Mouse (Mus musculus) gastrocnemius, adult 8-10 months (tissue): ENCODE results near the gene Gsap. TPM values are rescaled to one million over a fixed set of nuclear protein-coding genes. Genes with fewer than 3 reads are reported as not detected.
A peak's percentile ranks its signal among the peaks of the same experiment; 100 is the strongest.
"Not testable (repeated sequence)": the region's sequence is repeated elsewhere in the genome, so short reads cannot be mapped to it uniquely, and the experiment has no call there.

Experiments
- DNase-seq, 2 experiments: peaks; one replicate each; pipeline ENCODE4 v3.0.0; 2022; ENCODE audit warnings: low spot score in 2 of 2
- total RNA-seq, 4 experiments: library from RNA; stranded (reverse); gene quantifications; 2 replicates each; pipeline ENCODE4 v1.2.4; 2022

Gsap gene
- total RNA-seq: 1 to 10 TPM in 1 of 4 experiments, under 1 TPM in 3; 0.58 to 1.3 (median 0.79) TPM

- DNase-seq: peak; percentile 42 to 60
Measured at GRCm38 (mm10) chr5:21185764-21186685, at the start of gene Gsap. Gene Gsap, plus strand, starts transcription at chr5:21186255.

- no peak for DNase-seq
Measured at GRCm38 (mm10) chr5:21136575-21136974, 49.5 kb upstream of the Gsap start.

- peak; percentile 33 to 48 for DNase-seq
Measured at GRCm38 (mm10) chr5:21139505-21139904, 46.5 kb upstream of the Gsap start.

- DNase-seq: not testable (repeated sequence)
Measured at GRCm38 (mm10) chr5:21141133-21141551, 44.9 kb upstream of the Gsap start.

GRCm38 (mm10) chr5:21141626-21142025 lies 44.4 kb upstream of the Gsap start:
- DNase-seq: no peak

GRCm38 (mm10) chr5:21143032-21143431 lies 43.0 kb upstream of the Gsap start:
- no peak for DNase-seq

GRCm38 (mm10) chr5:21144506-21145169 lies 41.4 kb upstream of the Gsap start:
- DNase-seq: peak; percentile 66 to 73

GRCm38 (mm10) chr5:21148358-21148757 lies 37.7 kb upstream of the Gsap start:
- no peak for DNase-seq

GRCm38 (mm10) chr5:21153672-21154071 lies 32.4 kb upstream of the Gsap start:
- no peak for DNase-seq

- no peak for DNase-seq
Measured at GRCm38 (mm10) chr5:21156770-21157169, 29.3 kb upstream of the Gsap start.

- no peak for DNase-seq
Measured at GRCm38 (mm10) chr5:21159536-21159935, 26.5 kb upstream of the Gsap start.

GRCm38 (mm10) chr5:21160781-21161180 lies 25.3 kb upstream of the Gsap start:
- no peak for DNase-seq

GRCm38 (mm10) chr5:21163421-21163820 lies 22.6 kb upstream of the Gsap start:
- DNase-seq: no peak

- no peak for DNase-seq
Measured at GRCm38 (mm10) chr5:21168689-21169345, 17.2 kb upstream of the Gsap start.

- DNase-seq: no peak
Measured at GRCm38 (mm10) chr5:21169346-21169745, 16.7 kb upstream of the Gsap start.

GRCm38 (mm10) chr5:21169877-21170276 lies 16.2 kb upstream of the Gsap start:
- DNase-seq: no peak

GRCm38 (mm10) chr5:21170440-21170839 lies 15.6 kb upstream of the Gsap start:
- DNase-seq: no peak

- DNase-seq: no peak
Measured at GRCm38 (mm10) chr5:21170898-21171297, 15.2 kb upstream of the Gsap start.

GRCm38 (mm10) chr5:21171336-21171735 lies 14.7 kb upstream of the Gsap start:
- no peak for DNase-seq

- DNase-seq: no peak
Measured at GRCm38 (mm10) chr5:21172316-21172715, 13.7 kb upstream of the Gsap start.

GRCm38 (mm10) chr5:21175132-21176112 lies 10.6 kb upstream of the Gsap start:
- DNase-seq: no peak
